Mouse (Mus musculus) lung, postnatal 0 days (tissue): Measurements from ENCODE around the gene Gm37240.

Experiments
- CTCF ChIP-seq: IDR thresholded peaks from 2 replicates; pipeline ENCODE4 v1.5.1; 2016; ENCODE audit warnings: antibody characterized with exemption, mild to moderate bottlenecking
- EP300 ChIP-seq: IDR thresholded peaks from 2 replicates; pipeline ENCODE4 v1.6.1; 2016; ENCODE audit warnings: antibody characterized with exemption, mild to moderate bottlenecking, control low read depth

GRCm38 (mm10) chr3:85052196-85052595 is 835.1 kb downstream of the Gm37240 start:
- TF ChIP-seq CTCF (no peak), EP300 (no peak)
